Mouse (Mus musculus): ENCODE measurements around the gene Camkk1.

Camkk1 gene

DNA sequence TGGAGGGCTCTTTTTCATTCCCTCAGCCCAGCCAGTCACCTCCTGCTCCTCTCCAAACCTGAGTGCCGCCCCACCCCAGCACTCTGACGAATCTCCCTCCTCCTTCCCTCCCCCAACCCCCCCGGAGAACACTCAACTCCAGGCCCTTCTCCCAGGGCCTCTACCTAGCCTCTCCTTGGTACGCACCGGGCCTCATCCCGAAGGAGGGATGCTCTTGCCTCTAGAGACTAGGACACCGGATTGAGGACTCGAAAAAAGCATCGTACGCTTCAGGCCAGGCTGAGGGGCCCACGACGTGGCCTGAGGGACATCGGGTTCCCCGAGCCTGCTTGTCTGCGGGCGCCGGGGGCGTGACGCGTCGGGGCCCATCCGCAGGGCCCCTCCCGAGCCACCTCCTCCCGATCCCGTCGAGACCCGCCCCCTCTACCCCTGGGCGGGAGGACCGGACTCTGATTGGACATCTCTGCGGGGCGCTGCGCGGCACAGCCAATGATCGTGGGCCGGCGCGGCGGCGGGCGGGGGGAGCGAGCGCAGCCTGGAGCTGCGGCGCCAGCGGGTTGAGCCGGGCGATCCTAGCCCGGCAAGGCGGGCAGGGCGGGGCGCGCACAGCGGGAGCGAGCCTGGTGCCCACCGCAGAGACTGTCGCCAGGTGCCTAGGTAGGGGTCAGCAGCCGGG, at the start of gene Camkk1:
Gene Camkk1 (plus strand): TSS at position 538 of the 676 bp plus-strand sequence.
- DNase-seq (ENCODE audit: low spot score in 2 of 2): peak; percentile 80 to 90

- no peak for DNase-seq (ENCODE audit: low spot score in 2 of 2)
Observed at GRCm38 (mm10) chr11:72974995-72975503, 43.8 kb upstream of the Camkk1 start.

DNA sequence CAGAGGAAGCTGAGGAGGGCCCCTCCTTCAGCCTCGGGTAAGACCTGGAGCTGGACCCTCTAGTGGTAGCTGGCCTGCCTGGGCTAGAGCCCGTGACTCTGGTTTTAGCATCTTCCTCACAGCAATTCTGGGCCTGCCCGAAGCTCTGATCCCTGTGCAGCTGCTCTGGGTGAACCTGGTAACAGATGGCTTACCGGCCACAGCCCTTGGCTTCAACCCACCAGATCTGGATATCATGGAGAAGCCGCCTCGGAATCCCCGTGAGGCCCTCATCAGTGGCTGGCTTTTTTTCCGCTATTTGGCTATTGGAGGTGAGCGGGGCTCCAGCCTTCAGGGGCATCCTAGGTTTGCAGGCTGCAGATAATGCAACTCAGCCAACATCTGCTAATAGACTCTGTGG, 36.3 kb upstream of the Camkk1 start:
- DNase-seq (ENCODE audit: low spot score in 2 of 2): no peak

GRCm38 (mm10) chr11:72983283-72983682, 35.5 kb upstream of the Camkk1 start:
- DNase-seq (ENCODE audit: low spot score in 2 of 2): no peak

GRCm38 (mm10) chr11:72986745-72987144, 32.1 kb upstream of the Camkk1 start:
- no peak for DNase-seq (ENCODE audit: low spot score in 2 of 2)

DNA sequence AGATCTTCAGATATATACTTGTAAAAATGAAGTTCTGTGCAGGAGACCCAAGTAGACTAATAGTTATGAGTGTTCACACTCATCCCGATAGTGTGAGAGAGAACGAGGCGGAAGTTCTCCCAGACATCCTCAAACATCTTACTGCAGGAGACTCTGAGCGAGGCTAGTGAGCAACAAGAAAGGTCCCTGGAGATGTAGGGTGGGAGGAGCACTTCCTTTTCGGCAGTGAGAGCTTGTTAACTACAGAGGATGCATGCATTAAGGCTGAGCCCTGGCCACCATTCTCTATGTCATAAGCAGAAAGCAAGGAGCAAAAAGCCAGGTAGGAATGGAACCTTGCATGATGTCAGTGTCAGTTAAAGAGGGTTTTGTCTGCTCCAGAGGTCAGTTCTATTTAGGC, 31.6 kb upstream of the Camkk1 start:
- DNase-seq (ENCODE audit: low spot score in 2 of 2): no peak

DNA sequence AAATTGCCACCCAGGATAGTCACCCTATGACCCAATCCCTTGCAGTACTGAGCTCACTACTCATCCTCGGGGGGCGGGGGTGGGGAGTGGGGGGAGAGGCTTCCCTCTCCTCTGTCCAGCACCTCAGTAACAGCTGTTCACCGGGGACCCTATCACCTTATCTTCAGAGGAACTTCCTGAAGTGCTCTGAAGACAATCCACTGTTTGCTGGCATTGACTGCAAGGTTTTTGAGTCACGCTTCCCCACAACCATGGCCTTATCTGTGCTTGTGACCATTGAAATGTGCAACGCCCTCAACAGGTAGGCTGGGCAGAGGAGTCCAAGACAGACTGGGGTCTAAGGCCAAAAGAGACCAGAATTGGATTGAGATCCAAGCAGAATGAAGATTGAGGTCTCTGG, 31.0 kb upstream of the Camkk1 start:
- no peak for DNase-seq (ENCODE audit: low spot score in 2 of 2)

GRCm38 (mm10) chr11:72989044-72989443, 29.8 kb upstream of the Camkk1 start:
- no peak for DNase-seq (ENCODE audit: low spot score in 2 of 2)

DNA sequence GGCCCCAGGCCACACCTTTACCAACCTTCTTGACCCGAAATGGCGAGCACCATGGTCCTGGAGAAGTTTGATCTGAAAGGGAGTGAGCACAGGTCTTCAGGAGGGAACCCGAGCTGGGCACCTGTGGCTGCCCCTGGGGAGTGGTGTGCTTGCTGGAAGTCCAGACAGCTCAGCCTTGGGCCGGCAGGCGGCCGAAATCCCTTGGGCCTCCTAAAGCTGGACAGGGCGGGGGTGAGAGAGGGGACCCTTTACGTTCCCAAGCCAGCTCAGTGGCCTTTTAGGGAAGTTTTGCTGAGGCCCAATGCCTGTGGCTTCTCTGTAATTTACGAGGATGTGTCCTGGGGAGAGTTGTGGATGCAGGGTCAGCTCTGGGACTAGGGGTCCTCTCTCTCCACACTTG, 28.1 kb upstream of the Camkk1 start:
- no peak for DNase-seq (ENCODE audit: low spot score in 2 of 2)

- no peak for DNase-seq (ENCODE audit: low spot score in 2 of 2)
Observed at GRCm38 (mm10) chr11:72991961-72992360, 26.8 kb upstream of the Camkk1 start.

- no peak for DNase-seq (ENCODE audit: low spot score in 2 of 2)
Observed at GRCm38 (mm10) chr11:72996346-72996745, 22.5 kb upstream of the Camkk1 start.

- no peak for DNase-seq (ENCODE audit: low spot score in 2 of 2)
Observed at GRCm38 (mm10) chr11:72996781-72997180, 22.0 kb upstream of the Camkk1 start.

- no peak for DNase-seq (ENCODE audit: low spot score in 2 of 2)
Observed at GRCm38 (mm10) chr11:72997529-72998326, 21.1 kb upstream of the Camkk1 start.

DNA sequence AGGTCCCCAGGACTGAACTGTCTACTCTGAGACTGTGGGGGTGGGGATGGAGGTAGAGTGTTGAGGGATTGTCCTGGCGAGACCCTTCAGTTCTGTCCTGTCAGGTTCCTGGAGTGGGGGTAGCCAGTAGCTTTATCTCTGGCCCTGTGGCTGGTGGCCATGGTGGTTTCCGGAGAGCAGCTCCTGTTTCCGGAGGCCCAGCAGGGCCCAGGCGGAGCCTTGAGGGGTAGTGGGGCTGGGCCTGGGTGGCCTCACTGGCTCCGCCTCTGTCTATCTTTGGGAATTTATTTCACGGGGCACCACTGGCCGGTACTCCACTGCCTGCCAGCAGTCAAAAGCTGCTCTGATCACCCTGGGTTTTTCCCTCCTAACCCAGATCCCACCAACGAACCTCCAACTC, 20.0 kb upstream of the Camkk1 start, which contains the start of gene P2rx1:
Gene P2rx1 (plus strand): TSS at position 333 of the 400 bp plus-strand sequence.
- no peak for DNase-seq (ENCODE audit: low spot score in 2 of 2)

GRCm38 (mm10) chr11:73001029-73001428, 17.8 kb upstream of the Camkk1 start:
- DNase-seq (ENCODE audit: low spot score in 2 of 2): peak; percentile 59 to 60

DNA sequence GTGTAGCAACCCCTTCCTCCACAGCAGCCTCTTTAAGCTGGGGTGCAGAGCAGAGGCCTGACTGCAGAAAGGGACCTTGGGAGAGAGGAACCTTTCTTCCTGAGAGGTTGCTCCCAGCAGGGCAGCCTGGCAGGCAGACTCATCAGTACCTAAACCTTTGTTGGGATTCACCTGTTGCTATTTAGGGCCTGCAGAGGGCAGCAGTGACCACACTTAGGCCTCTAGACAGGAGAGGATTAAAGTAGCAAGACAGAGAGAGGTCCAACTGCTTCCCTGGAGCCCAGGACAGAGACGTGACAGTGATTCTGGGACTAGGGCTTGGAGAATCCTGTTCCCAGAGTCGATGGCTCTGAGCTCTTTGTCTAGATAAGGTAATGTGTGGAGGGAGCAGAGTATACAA, 12.4 kb upstream of the Camkk1 start:
- DNase-seq (ENCODE audit: low spot score in 2 of 2): no peak

DNA sequence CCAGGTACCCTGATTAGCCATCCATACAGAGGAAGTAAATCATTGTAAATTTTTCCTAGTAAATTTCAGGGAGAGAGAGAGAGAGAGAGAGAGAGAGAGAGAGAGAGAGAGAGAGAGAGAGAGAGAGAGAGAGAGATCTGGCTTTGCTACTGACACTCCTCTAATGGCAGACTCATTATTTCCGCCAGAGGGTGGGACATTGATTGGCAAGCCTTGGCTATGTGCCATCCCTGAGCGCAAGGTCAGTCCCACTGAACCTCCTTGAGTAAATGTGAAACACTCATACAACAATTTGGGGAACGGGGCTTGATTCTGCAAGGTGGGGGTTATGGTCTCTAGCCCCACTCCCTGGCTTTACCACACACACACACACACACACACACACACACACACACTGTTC, 11.7 kb upstream of the Camkk1 start:
- no peak for DNase-seq (ENCODE audit: low spot score in 2 of 2)

DNA sequence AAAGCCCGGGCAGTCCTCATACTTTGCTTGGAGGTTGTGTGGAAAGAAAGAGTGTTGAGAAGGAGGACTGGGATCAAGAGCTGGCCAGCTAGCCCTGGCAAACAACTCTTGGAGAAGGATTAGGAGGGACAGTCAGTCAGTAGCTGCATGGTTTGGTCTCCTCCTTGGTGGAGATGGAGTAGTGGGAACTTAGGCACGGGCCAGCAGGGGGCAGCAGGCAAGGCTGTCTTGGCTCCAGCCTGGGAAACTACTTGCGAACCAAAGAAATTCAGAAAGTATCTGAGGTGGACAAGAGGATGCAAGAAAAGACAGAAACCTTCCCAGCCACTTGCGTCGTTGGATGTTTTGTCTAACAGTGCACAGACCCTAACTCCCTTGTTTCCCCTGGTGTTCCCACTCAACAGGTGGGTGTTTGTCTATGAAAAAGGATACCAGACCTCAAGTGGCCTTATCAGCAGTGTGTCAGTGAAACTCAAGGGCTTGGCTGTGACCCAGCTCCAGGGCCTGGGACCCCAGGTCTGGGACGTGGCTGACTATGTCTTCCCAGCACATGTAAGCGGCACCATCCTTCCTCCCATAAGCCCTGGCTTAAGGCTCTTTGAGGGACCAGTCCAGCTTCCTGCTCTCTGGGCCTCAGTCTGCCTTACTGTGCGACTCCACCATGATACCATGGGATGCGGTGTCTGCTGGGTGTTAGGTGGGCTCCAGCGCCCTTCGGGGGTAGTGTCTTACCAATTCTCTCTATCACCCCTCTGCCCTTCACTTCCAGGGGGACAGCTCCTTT, 10.9 kb upstream of the Camkk1 start:
- peak in 1 of 2 experiments; percentile 44 for DNase-seq (ENCODE audit: low spot score in 2 of 2)

DNA sequence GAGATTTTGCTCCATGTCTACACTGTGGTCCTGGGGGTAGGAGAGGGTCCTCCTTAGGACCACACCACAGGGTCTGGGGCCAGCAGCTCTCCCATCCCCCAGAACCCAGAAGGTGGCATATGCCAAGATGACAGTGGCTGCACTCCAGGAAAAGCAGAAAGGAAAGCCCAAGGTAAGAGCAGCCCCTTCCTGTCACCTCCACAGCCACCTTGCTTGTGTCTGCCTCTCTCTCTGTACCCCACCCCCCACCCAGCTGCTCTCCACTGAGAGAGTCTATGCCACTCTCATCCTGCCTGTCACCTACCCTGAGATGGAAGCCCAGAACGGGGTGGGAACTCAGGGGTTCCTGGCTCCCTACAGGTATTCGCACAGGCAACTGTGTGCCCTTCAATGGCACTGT, 10.0 kb upstream of the Camkk1 start:
- no peak for DNase-seq (ENCODE audit: low spot score in 2 of 2)

DNA sequence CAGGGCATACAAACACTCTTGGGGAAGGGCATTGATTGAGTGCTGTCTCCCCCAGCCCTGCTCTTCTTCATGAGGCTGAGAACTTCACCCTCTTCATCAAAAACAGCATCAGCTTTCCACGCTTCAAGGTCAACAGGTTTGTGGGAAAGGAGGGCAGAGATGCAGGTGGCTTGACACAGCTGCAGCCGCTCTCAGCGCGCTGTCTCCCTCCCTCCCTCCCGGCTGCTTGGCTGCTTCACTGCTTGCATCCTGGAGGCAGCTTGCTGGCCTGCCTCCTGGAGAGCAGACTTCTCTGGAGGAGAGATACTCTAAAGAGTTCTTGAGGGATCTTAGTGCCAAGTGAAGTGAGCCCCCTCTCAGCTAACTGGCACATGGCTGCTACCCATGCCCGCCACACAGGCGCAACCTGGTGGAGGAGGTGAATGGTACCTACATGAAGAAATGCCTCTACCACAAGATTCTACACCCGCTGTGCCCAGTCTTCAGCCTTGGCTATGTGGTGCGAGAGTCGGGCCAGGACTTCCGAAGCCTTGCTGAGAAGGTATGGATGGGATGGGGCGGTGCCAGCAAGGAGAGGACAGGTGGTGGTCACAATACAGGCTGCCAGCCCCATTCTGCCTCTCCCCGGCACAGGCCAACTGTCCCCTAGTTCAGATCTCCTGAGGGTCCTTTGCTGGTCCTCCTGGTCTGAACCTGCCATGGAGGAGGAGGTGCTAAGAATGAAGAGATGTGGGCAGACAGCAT, 9.1 kb upstream of the Camkk1 start:
- DNase-seq (ENCODE audit: low spot score in 2 of 2): no peak

- DNase-seq (ENCODE audit: low spot score in 2 of 2): no peak
Observed at GRCm38 (mm10) chr11:73013981-73014380, 4.8 kb upstream of the Camkk1 start.
